Mouse (Mus musculus) spleen, adult 2 months (tissue): Measurements from ENCODE around the gene Rasgef1b. TPM values are rescaled to one million over a fixed set of nuclear protein-coding genes. Genes with fewer than 3 reads are reported as not detected.

Source experiments
- DNase-seq, 2 experiments: peaks; one replicate each; pipeline versions ENCODE4 v3.0.0 to v3.0.0-alpha.2; 2012 to 2021; ENCODE audit warnings: low spot score in 2 of 2, low read depth in 1 of 2
- H3K27ac ChIP-seq: fragments of 200-500 bp; 2 replicates; pipeline ENCODE4 v1.5.1; 2012; ENCODE audit warnings: low read length, inconsistent platforms; ENCODE audit not compliant: insufficient read depth
- H3K27me3 ChIP-seq: fragments of 200-500 bp; 2 replicates; pipeline ENCODE4 v1.6.1; 2012; ENCODE audit warnings: mild to moderate bottlenecking, moderate library complexity, low read length, inconsistent platforms; ENCODE audit not compliant: control insufficient read depth, insufficient read depth
- H3K36me3 ChIP-seq: fragments of 200-500 bp; 2 replicates; pipeline ENCODE4 v1.6.1; 2012; ENCODE audit warnings: mild to moderate bottlenecking, low read length, inconsistent platforms; ENCODE audit not compliant: control insufficient read depth, insufficient read depth
- H3K4me1 ChIP-seq: fragments of 200-500 bp; 2 replicates; pipeline ENCODE4 v1.6.1; 2011; ENCODE audit warnings: inconsistent platforms; ENCODE audit not compliant: control insufficient read depth, insufficient read depth, insufficient read length
- H3K4me3 ChIP-seq: fragments of 200-500 bp; 2 replicates; pipeline ENCODE4 v1.5.1; 2011; ENCODE audit warnings: mild to moderate bottlenecking, inconsistent platforms; ENCODE audit not compliant: insufficient read depth, insufficient read length; ENCODE audit errors: extremely low read depth
- CTCF ChIP-seq: fragments of 200-500 bp; IDR thresholded peaks from 2 replicates; pipeline ENCODE4 v1.5.1; 2011; ENCODE audit warnings: mild to moderate bottlenecking, inconsistent platforms; ENCODE audit not compliant: insufficient read depth, insufficient read length, insufficient replicate concordance; ENCODE audit errors: extremely low read depth
- POLR2A ChIP-seq: fragments of 200-500 bp; IDR thresholded peaks from 2 replicates; pipeline ENCODE4 v1.6.1; 2011; ENCODE audit warnings: low read depth, low read length, inconsistent platforms
- WGBS: fragments of 180-500 bp; shearing (Covaris S2); methylation state at CpG from one replicate; pipeline ENCODE4 v1.1.7; 2018; 5-methylcytosine and 5-hydroxymethylcytosine counted together
- polyA plus RNA-seq: library from polyadenylated mRNA; depleted of rRNA; stranded (reverse); fragments of >200 nt; gene quantifications from 2 replicates; pipeline ENCODE4 v1.2.3, GENCODE M21; 2012

Rasgef1b gene
- polyA plus RNA-seq, 1 experiment = 13.9 TPM

- H3K27me3 ChIP-seq = no peaks in the 10 kb centered on the region
- 86% methylated on average over 6 of the region's 6 CpGs for WGBS
- H3K36me3 ChIP-seq = no peaks in the 10 kb centered on the region
- H3K27ac ChIP-seq = no peak overlapping the region
- no peaks in the 10 kb centered on the region for H3K4me1 ChIP-seq
- TF ChIP-seq POLR2A = no peak
- no peak for TF ChIP-seq CTCF
- no peak for DNase-seq
- no peak overlapping the region for H3K4me3 ChIP-seq
Observed at GRCm38 (mm10) chr5:99544664-99545494, 184.0 kb downstream of the Rasgef1b start.

- no peak overlapping the region for H3K27ac ChIP-seq
- H3K36me3 ChIP-seq = no peaks in the 10 kb centered on the region
- H3K4me1 ChIP-seq = no peaks in the 10 kb centered on the region
- no peak for DNase-seq
- no peak for TF ChIP-seq CTCF
- no peak for TF ChIP-seq POLR2A
- no peak overlapping the region for H3K4me3 ChIP-seq
- 90% methylated on average over 2 of the region's 2 CpGs for WGBS
- H3K27me3 ChIP-seq = no peaks in the 10 kb centered on the region
Observed at GRCm38 (mm10) chr5:99541999-99542765, 186.7 kb downstream of the Rasgef1b start.

- no peak for DNase-seq
- no peaks in the 10 kb centered on the region for H3K36me3 ChIP-seq
- TF ChIP-seq POLR2A = no peak
- no peak for TF ChIP-seq CTCF
- H3K4me1 ChIP-seq = no peaks in the 10 kb centered on the region
- 47% methylated on average over 11 of the region's 11 CpGs for WGBS
- H3K27ac ChIP-seq = no peak overlapping the region
- H3K27me3 ChIP-seq = no peaks in the 10 kb centered on the region
- H3K4me3 ChIP-seq = no peak overlapping the region
Observed at GRCm38 (mm10) chr5:99541321-99541895, 187.5 kb downstream of the Rasgef1b start.

GRCm38 (mm10) chr5:99533416-99533815, 195.4 kb downstream of the Rasgef1b start:
- no peak for DNase-seq
- Histone ChIP-seq H3K27ac (no peak overlapping the region), H3K4me3 (no peak overlapping the region), H3K27me3 (no peaks in the 10 kb centered on the region), H3K4me1 (no peaks in the 10 kb centered on the region), H3K36me3 (no peaks in the 10 kb centered on the region)
- 84% methylated on average over 7 of the region's 7 CpGs for WGBS
- TF ChIP-seq CTCF (no peak), POLR2A (no peak)

- no peaks in the 10 kb centered on the region for H3K27me3 ChIP-seq
- no peaks in the 10 kb centered on the region for H3K4me1 ChIP-seq
- no peak overlapping the region for H3K27ac ChIP-seq
- DNase-seq = no peak
- WGBS = 81% methylated on average over 7 of the region's 7 CpGs
- no peak overlapping the region for H3K4me3 ChIP-seq
- no peaks in the 10 kb centered on the region for H3K36me3 ChIP-seq
- no peak for TF ChIP-seq CTCF
- TF ChIP-seq POLR2A = no peak
Observed at GRCm38 (mm10) chr5:99526797-99527201, 202.1 kb downstream of the Rasgef1b start.

GRCm38 (mm10) chr5:99525649-99526048, 203.2 kb downstream of the Rasgef1b start:
- 80% methylated on average over 4 of the region's 4 CpGs for WGBS
- Histone ChIP-seq H3K27me3 (no peaks in the 10 kb centered on the region), H3K4me1 (no peaks in the 10 kb centered on the region), H3K36me3 (no peaks in the 10 kb centered on the region), H3K4me3 (no peak overlapping the region), H3K27ac (no peak overlapping the region)
- TF ChIP-seq POLR2A = no peak
- TF ChIP-seq CTCF = no peak
- DNase-seq = no peak
